In genomic region chr11:74610545-74611176, GRCm38 (mm10) we compare ENCODE assay signal across 8 mouse cellular contexts. TPM values are rescaled to one million over a fixed set of nuclear protein-coding genes. Genes with fewer than 3 reads are reported as not detected.
DNase-seq lines count a peak whose midpoint lies in the region; ATAC-seq and TF ChIP-seq lines count a peak whose summit lies in the region.

Gene Rap1gap2, minus strand, starts transcription at chr11:74610915.

- H3K4me3 ChIP-seq in layer of hippocampus, adult 2 months, result peak within 1 kb of the TSS; percentile 63
- H3K4me3 ChIP-seq in forebrain, embryonic 16.5 days (replicated peaks; ENCODE audit: low read length), result peak within 1 kb of the TSS; percentile 40
- H3K4me3 ChIP-seq in intestine, postnatal 0 days (ENCODE audit: low read depth, low read length), result peak within 1 kb of the TSS; percentile 39
- peak within 1 kb of the TSS; percentile 42 for H3K4me3 ChIP-seq in liver, postnatal 0 days (ENCODE audit: low read depth, low read length)
- H3K4me3 ChIP-seq in stomach, postnatal 0 days (ENCODE audit: low read depth, low read length), result peak within 1 kb of the TSS; percentile 33

- peak within 1 kb of the TSS; percentile 47 for H3K9ac ChIP-seq in forebrain, embryonic 16.5 days (replicated peaks; ENCODE audit: low read depth, low read length)
- H3K9ac ChIP-seq in intestine, postnatal 0 days (ENCODE audit: low read depth, low read length), result no peak within 1 kb of the TSS
- H3K9ac ChIP-seq in liver, postnatal 0 days (replicated peaks), result no peak within 1 kb of the TSS; the same call in 1 of the 2 replicates
- no peak within 1 kb of the TSS for H3K9ac ChIP-seq in stomach, postnatal 0 days (ENCODE audit: low read length)

- H3K27me3 ChIP-seq in forebrain, embryonic 16.5 days (replicated peaks; ENCODE audit: control insufficient read depth, insufficient read depth, low read length), result peaks cover 35% of the 10 kb centered on the region
- peaks cover 33% of the 10 kb centered on the region for H3K27me3 ChIP-seq in intestine, postnatal 0 days (replicated peaks; ENCODE audit: control insufficient read depth, insufficient read depth, low read length)
- peaks cover 39% of the 10 kb centered on the region for H3K27me3 ChIP-seq in liver, postnatal 0 days (ENCODE audit: insufficient read depth, low read length)
- H3K27me3 ChIP-seq in stomach, postnatal 0 days (ENCODE audit: control insufficient read depth, insufficient read depth, low read length), result peaks cover 6% of the 10 kb centered on the region; the same call in 1 of the 2 replicates

- TF ChIP-seq EP300 in liver, postnatal 0 days (IDR thresholded peaks at IDR 0.05; ENCODE audit: low read depth), result no peak
- TF ChIP-seq EP300 in stomach, postnatal 0 days (optimal IDR thresholded peaks at IDR 0.05), result no peak

- ATAC-seq in forebrain, embryonic 16.5 days, result no peak
- no peak for ATAC-seq in intestine, postnatal 0 days
- no peak for ATAC-seq in liver, postnatal 0 days
- ATAC-seq in stomach, postnatal 0 days (ENCODE audit: low FRiP score, low TSS enrichment), result no peak

- no peaks in the 10 kb centered on the region for H3K36me3 ChIP-seq in forebrain, embryonic 16.5 days (ENCODE audit: control insufficient read depth, insufficient read depth)
- no peaks in the 10 kb centered on the region for H3K36me3 ChIP-seq in intestine, postnatal 0 days (ENCODE audit: control insufficient read depth, insufficient read depth)
- H3K36me3 ChIP-seq in liver, postnatal 0 days (replicated peaks; ENCODE audit: insufficient read depth, low read length), result no peaks in the 10 kb centered on the region
- H3K36me3 ChIP-seq in stomach, postnatal 0 days (ENCODE audit: control insufficient read depth, insufficient read depth, low read length), result no peaks in the 10 kb centered on the region

- peak within 1 kb of the TSS; percentile 70 for H3K4me2 ChIP-seq in forebrain, embryonic 16.5 days (ENCODE audit: low read length)
- H3K4me2 ChIP-seq in intestine, postnatal 0 days (replicated peaks; ENCODE audit: low read depth), result peak within 1 kb of the TSS; percentile 74
- H3K4me2 ChIP-seq in liver, postnatal 0 days (ENCODE audit: low read depth, low read length), result peak within 1 kb of the TSS; percentile 67
- H3K4me2 ChIP-seq in stomach, postnatal 0 days (replicated peaks; ENCODE audit: low read depth), result peak within 1 kb of the TSS; percentile 59

- peaks cover 6% of the 10 kb centered on the region for H3K4me1 ChIP-seq in forebrain, embryonic 16.5 days (replicated peaks; ENCODE audit: control insufficient read depth, insufficient read depth, low read length)
- no peaks in the 10 kb centered on the region for H3K4me1 ChIP-seq in intestine, postnatal 0 days (replicated peaks; ENCODE audit: control insufficient read depth, insufficient read depth, low read length)
- peaks cover 10% of the 10 kb centered on the region for H3K4me1 ChIP-seq in liver, postnatal 0 days (ENCODE audit: insufficient read depth)
- H3K4me1 ChIP-seq in stomach, postnatal 0 days (replicated peaks; ENCODE audit: control insufficient read depth, insufficient read depth), result no peaks in the 10 kb centered on the region; the same call in 1 of the 2 replicates

- DNase-seq in layer of hippocampus, adult 2 months (ENCODE audit: low spot score in 2 of 2), result no peak
- DNase-seq in layer of hippocampus, adult 9-11 months, result no peak
- DNase-seq in adrenal gland, postnatal 4 days (ENCODE audit: low spot score in 2 of 2), result no peak
- no peak for DNase-seq in liver, postnatal 0 days
- peak; percentile 32 for DNase-seq in stomach, postnatal 0 days (ENCODE audit: low spot score)
- DNase-seq in urinary bladder, postnatal 14 days (ENCODE audit: low spot score), result no peak

- WGBS in forebrain, embryonic 16.5 days, result 1% methylated on average over 50 of the region's 50 CpGs
- WGBS in intestine, postnatal 0 days, result 1% methylated on average over 50 of the region's 50 CpGs
- 3% methylated on average over 49 of the region's 50 CpGs for WGBS in liver, postnatal 0 days (ENCODE audit: insufficient replicate concordance)
- 3% methylated on average over 50 of the region's 50 CpGs for WGBS in stomach, postnatal 0 days

- no peak within 1 kb of the TSS; the same call in 1 of the 2 replicates for H3K27ac ChIP-seq in layer of hippocampus, adult 2 months
- H3K27ac ChIP-seq in forebrain, embryonic 16.5 days (ENCODE audit: low read length), result no peak within 1 kb of the TSS
- H3K27ac ChIP-seq in intestine, postnatal 0 days (ENCODE audit: low read depth, low read length), result no peak within 1 kb of the TSS
- H3K27ac ChIP-seq in liver, postnatal 0 days (ENCODE audit: low read depth), result no peak within 1 kb of the TSS
- no peak within 1 kb of the TSS for H3K27ac ChIP-seq in stomach, postnatal 0 days (replicated peaks)

- no peak for TF ChIP-seq CTCF in layer of hippocampus, adult 2 months (conservative IDR thresholded peaks at IDR 0.05)
- TF ChIP-seq CTCF in intestine, postnatal 0 days (IDR thresholded peaks at IDR 0.05; ENCODE audit: low read depth), result no peak
- TF ChIP-seq CTCF in liver, postnatal 0 days (IDR thresholded peaks at IDR 0.05; ENCODE audit: low read depth), result no peak
- TF ChIP-seq CTCF in stomach, postnatal 0 days (IDR thresholded peaks at IDR 0.05; ENCODE audit: low read depth), result no peak

- H3K9me3 ChIP-seq in forebrain, embryonic 16.5 days (ENCODE audit: control insufficient read depth, low read length), result no peaks in the 10 kb centered on the region
- no peaks in the 10 kb centered on the region for H3K9me3 ChIP-seq in intestine, postnatal 0 days (ENCODE audit: control insufficient read depth)
- no peaks in the 10 kb centered on the region for H3K9me3 ChIP-seq in liver, postnatal 0 days (ENCODE audit: low read length)
- H3K9me3 ChIP-seq in stomach, postnatal 0 days (ENCODE audit: control insufficient read depth, low read length), result no peaks in the 10 kb centered on the region

RNA-seq across cellular contexts. Expression of gene Rap1gap2, which starts in this region (rescaled TPM):
- total RNA-seq in layer of hippocampus, adult 2 months (2021), result 100 to 1,000 TPM; 129 to 135 TPM
- 10 to 100 TPM; 18.7 to 28.8 TPM for total RNA-seq in adrenal gland, postnatal 4 days (2021)
- polyA plus RNA-seq in forebrain, embryonic 16.5 days (2015; fragmentation: Nextera tagmentation; extraction: Ambion mirVana), result 10.7 and 12.9 TPM in 2 replicates
- 7.9 and 9.2 TPM in 2 replicates for polyA plus RNA-seq in intestine, postnatal 0 days (2015; fragmentation: Nextera tagmentation; extraction: Ambion mirVana)
- polyA plus RNA-seq in liver, postnatal 0 days (2015; fragmentation: Nextera tagmentation; extraction: Ambion mirVana), result 0.75 and 0.84 TPM in 2 replicates
- polyA plus RNA-seq in stomach, postnatal 0 days (2015; fragmentation: Nextera tagmentation; extraction: Ambion mirVana), result 7.6 and 8.2 TPM in 2 replicates

Comparison
In these comparisons a context has a peak if more than half of its experiments do, and no peak if none do; other contexts are left out.
1. RNA of gene Rap1gap2 (total RNA-seq): 129 to 135 TPM in layer of hippocampus, adult 2 months; 18.7 to 28.8 TPM in adrenal gland, postnatal 4 days; every median in the first group is over 4 times any median in the second.
2. Peak in every context shown above with its lines, with median percentiles within 50 percentile points of each other: H3K4me3 ChIP-seq and H3K4me2 ChIP-seq.